Mouse (Mus musculus): ENCODE results near the gene Slc22a16. TPM values are rescaled to one million over a fixed set of nuclear protein-coding genes. Genes with fewer than 3 reads are reported as not detected.

The Slc22a16 gene
- total RNA-seq, 2 experiments from 2014 or later, result not detected

- DNase-seq (ENCODE audit: low spot score in 2 of 2), result no peak
Observed at GRCm38 (mm10) chr10:40604706-40605394, 34.7 kb downstream of the Slc22a16 start.

- DNase-seq (ENCODE audit: low spot score in 2 of 2), result no peak
Observed at GRCm38 (mm10) chr10:40617973-40618372, 47.8 kb downstream of the Slc22a16 start.

GRCm38 (mm10) chr10:40619760-40620159, 49.6 kb downstream of the Slc22a16 start:
- no peak for DNase-seq (ENCODE audit: low spot score in 2 of 2)

- no peak for DNase-seq (ENCODE audit: low spot score in 2 of 2)
Observed at GRCm38 (mm10) chr10:40629140-40629539, 59.0 kb downstream of the Slc22a16 start.

- DNase-seq (ENCODE audit: low spot score in 2 of 2), result no peak
Observed at GRCm38 (mm10) chr10:40629656-40630311, 59.6 kb downstream of the Slc22a16 start, which contains the start of gene Ddo. Gene Ddo, plus strand, starts transcription at chr10:40630011.

- no peak for DNase-seq (ENCODE audit: low spot score in 2 of 2)
Observed at GRCm38 (mm10) chr10:40630457-40630856, 60.3 kb downstream of the Slc22a16 start.

- no peak for DNase-seq (ENCODE audit: low spot score in 2 of 2)
Observed at GRCm38 (mm10) chr10:40630961-40631360, 60.8 kb downstream of the Slc22a16 start.

GRCm38 (mm10) chr10:40632087-40632486, 62.0 kb downstream of the Slc22a16 start:
- no peak for DNase-seq (ENCODE audit: low spot score in 2 of 2)

- no peak for DNase-seq (ENCODE audit: low spot score in 2 of 2)
Observed at GRCm38 (mm10) chr10:40637331-40637730, 67.2 kb downstream of the Slc22a16 start.

GRCm38 (mm10) chr10:40638276-40638675, 68.1 kb downstream of the Slc22a16 start:
- DNase-seq (ENCODE audit: low spot score in 2 of 2), result no peak

GRCm38 (mm10) chr10:40638823-40639819, 69.0 kb downstream of the Slc22a16 start:
- DNase-seq (ENCODE audit: low spot score in 2 of 2), result no peak

- DNase-seq (ENCODE audit: low spot score in 2 of 2), result no peak
Observed at GRCm38 (mm10) chr10:40640406-40640805, 70.3 kb downstream of the Slc22a16 start.

GRCm38 (mm10) chr10:40641901-40642300, 71.8 kb downstream of the Slc22a16 start:
- DNase-seq (ENCODE audit: low spot score in 2 of 2), result no peak

- no peak for DNase-seq (ENCODE audit: low spot score in 2 of 2)
Observed at GRCm38 (mm10) chr10:40643126-40643525, 73.0 kb downstream of the Slc22a16 start.

- DNase-seq (ENCODE audit: low spot score in 2 of 2), result no peak
Observed at GRCm38 (mm10) chr10:40644456-40644855, 74.3 kb downstream of the Slc22a16 start.

- no peak for DNase-seq (ENCODE audit: low spot score in 2 of 2)
Observed at GRCm38 (mm10) chr10:40645346-40645745, 75.2 kb downstream of the Slc22a16 start.

GRCm38 (mm10) chr10:40648776-40649175, 78.6 kb downstream of the Slc22a16 start:
- DNase-seq (ENCODE audit: low spot score in 2 of 2), result no peak

GRCm38 (mm10) chr10:40649634-40650033, 79.5 kb downstream of the Slc22a16 start:
- DNase-seq (ENCODE audit: low spot score in 2 of 2), result no peak

- DNase-seq (ENCODE audit: low spot score in 2 of 2), result no peak
Observed at GRCm38 (mm10) chr10:40651676-40652075, 81.5 kb downstream of the Slc22a16 start.

Measured in gastrocnemius, postnatal 4 days (tissue).